Comparison of ENCODE assay signal across 8 mouse cellular contexts in genomic region chr4:100321758-100322157, GRCm38 (mm10).
DNase-seq lines count a peak whose midpoint lies in the region; ATAC-seq and TF ChIP-seq lines count a peak whose summit lies in the region.

No protein-coding gene starts in this region.

- peaks cover 5% of the 10 kb centered on the region for H3K9me3 ChIP-seq in heart, embryonic 10.5 days
- H3K9me3 ChIP-seq in heart, embryonic 11.5 days (replicated peaks; ENCODE audit: control insufficient read depth, low read length) = 0 out of 2 replicates have a peak, but pooled peaks cover 3% of the 10 kb centered on the region

- WGBS in heart, embryonic 10.5 days = 46% methylated on average over 6 of the region's 6 CpGs
- 37% methylated on average over 6 of the region's 6 CpGs for WGBS in heart, embryonic 11.5 days (ENCODE audit: insufficient replicate concordance)
- WGBS in kidney, adult 2 months = 13% methylated on average over 6 of the region's 6 CpGs

- H3K27me3 ChIP-seq in heart, embryonic 10.5 days (ENCODE audit: insufficient read depth, poor library complexity, severe bottlenecking) = peaks cover 55% of the 10 kb centered on the region
- no peaks in the 10 kb centered on the region for H3K27me3 ChIP-seq in heart, embryonic 11.5 days (ENCODE audit: control insufficient read depth, insufficient read depth, low read length)
- no peaks in the 10 kb centered on the region for H3K27me3 ChIP-seq in kidney, adult 2 months (replicated peaks; ENCODE audit: control insufficient read depth, insufficient read depth, low read length)

- ATAC-seq in heart, embryonic 11.5 days (replicated peaks; ENCODE audit: insufficient number of reproducible peaks, low FRiP score, low TSS enrichment) = no peak; the same call in 1 of the 2 replicates

- intact Hi-C loops in gastrocnemius, postnatal 36 days (cut with DNase I) = no loop called here

- no peak overlapping the region for H3K9ac ChIP-seq in heart, embryonic 11.5 days (ENCODE audit: low read depth, low read length)

- H3K4me1 ChIP-seq in heart, embryonic 10.5 days = peaks cover 8% of the 10 kb centered on the region
- peaks cover 3% of the 10 kb centered on the region; the same call in 1 of the 2 replicates for H3K4me1 ChIP-seq in heart, embryonic 11.5 days (ENCODE audit: control insufficient read depth, insufficient read depth, low read length)
- peaks cover 8% of the 10 kb centered on the region for H3K4me1 ChIP-seq in kidney, adult 2 months (ENCODE audit: control insufficient read depth, insufficient read depth, low read length)

- no peak overlapping the region for H3K4me3 ChIP-seq in heart, embryonic 10.5 days
- no peak overlapping the region for H3K4me3 ChIP-seq in heart, embryonic 11.5 days (ENCODE audit: low read depth, low read length)
- H3K4me3 ChIP-seq in kidney, adult 2 months (ENCODE audit: insufficient read depth, low read depth, low read length) = no peak overlapping the region

- TF ChIP-seq CTCF in kidney, adult 2 months (conservative IDR thresholded peaks at IDR 0.05; ENCODE audit: insufficient read depth, insufficient read length, low read depth, low read length) = no peak

- no peak for DNase-seq in heart, embryonic 10.5 days (ENCODE audit: low spot score)
- DNase-seq in adrenal gland, adult 8-10 months = peak; percentile 70
- peak; percentile 58 for DNase-seq in kidney, adult 2 months
- DNase-seq in lung, postnatal 14 days = peak; percentile 24
- DNase-seq in right cerebral cortex, adult 2 months (ENCODE audit: low spot score in 2 of 2) = no peak
- DNase-seq in layer of hippocampus, postnatal 36 days = no peak
- DNase-seq in gastrocnemius, postnatal 36 days = no peak

- H3K27ac ChIP-seq in heart, embryonic 10.5 days = peak overlapping the region; percentile 17; the same call in 1 of the 2 replicates
- H3K27ac ChIP-seq in heart, embryonic 11.5 days (ENCODE audit: low read depth, low read length) = no peak overlapping the region
- H3K27ac ChIP-seq in kidney, adult 2 months (ENCODE audit: insufficient read depth, low read depth, low read length) = no peak overlapping the region

- H3K4me2 ChIP-seq in heart, embryonic 11.5 days = no peak overlapping the region

- no peak for TF ChIP-seq POLR2A in kidney, adult 2 months (IDR thresholded peaks at IDR 0.05; ENCODE audit: low read depth, low read length)

- peaks cover 5% of the 10 kb centered on the region; the same call in 1 of the 2 replicates for H3K36me3 ChIP-seq in heart, embryonic 10.5 days
- H3K36me3 ChIP-seq in heart, embryonic 11.5 days (ENCODE audit: control insufficient read depth, insufficient read depth, low read length) = no peaks in the 10 kb centered on the region
- H3K36me3 ChIP-seq in kidney, adult 2 months (ENCODE audit: control insufficient read depth, insufficient read depth, low read length) = no peaks in the 10 kb centered on the region

Comparison
In these comparisons a context has a peak if more than half of its experiments do, and no peak if none do; other contexts are left out.
1. DNase-seq: peak in adrenal gland, adult 8-10 months (single experiment), kidney, adult 2 months (single experiment) and lung, postnatal 14 days (single experiment); none in heart, embryonic 10.5 days (single experiment), right cerebral cortex, adult 2 months (0 of 2), layer of hippocampus, postnatal 36 days (0 of 2) and gastrocnemius, postnatal 36 days (0 of 2).